Mouse (Mus musculus) gastrocnemius, adult 2 months (tissue): Measurements from ENCODE around the gene Specc1l. TPM values are rescaled to one million over a fixed set of nuclear protein-coding genes. Genes with fewer than 3 reads are reported as not detected.
A peak's percentile ranks its signal among the peaks of the same experiment; 100 is the strongest.
"Not testable (repeated sequence)": the region's sequence is repeated elsewhere in the genome, so short reads cannot be mapped to it uniquely, and the experiment has no call there.

ENCODE experiments used
- DNase-seq: peaks from one replicate; pipeline ENCODE4 v3.0.0; 2022
- H3K27ac ChIP-seq: fragments of 200-600 bp; 2 replicates; pipeline ENCODE4 v1.8.1; 2022; ENCODE audit warnings: mild to moderate bottlenecking
- H3K4me3 ChIP-seq: fragments of 200-600 bp; 2 replicates; pipeline ENCODE4 v1.8.1; 2022; ENCODE audit warnings: mild to moderate bottlenecking, moderate library complexity
- CTCF ChIP-seq: fragments of 200-600 bp; IDR thresholded peaks from 2 replicates; pipeline ENCODE4 v1.8.1; 2022; ENCODE audit warnings: antibody characterized with exemption, mild to moderate bottlenecking, moderate library complexity
- intact Hi-C: fragments of 180-260 bp; cut with DNase I; formaldehyde crosslinking; loops from one replicate; pipeline ENCODE4 v1.15.1; 2025
- total RNA-seq, 2 experiments: library from RNA; stranded (reverse); gene quantifications; 2 replicates each; pipeline ENCODE4 v1.2.3; 2021

The Specc1l gene
- total RNA-seq, 2 experiments from 2014 or later: 43.1 to 44.8 TPM

DNA sequence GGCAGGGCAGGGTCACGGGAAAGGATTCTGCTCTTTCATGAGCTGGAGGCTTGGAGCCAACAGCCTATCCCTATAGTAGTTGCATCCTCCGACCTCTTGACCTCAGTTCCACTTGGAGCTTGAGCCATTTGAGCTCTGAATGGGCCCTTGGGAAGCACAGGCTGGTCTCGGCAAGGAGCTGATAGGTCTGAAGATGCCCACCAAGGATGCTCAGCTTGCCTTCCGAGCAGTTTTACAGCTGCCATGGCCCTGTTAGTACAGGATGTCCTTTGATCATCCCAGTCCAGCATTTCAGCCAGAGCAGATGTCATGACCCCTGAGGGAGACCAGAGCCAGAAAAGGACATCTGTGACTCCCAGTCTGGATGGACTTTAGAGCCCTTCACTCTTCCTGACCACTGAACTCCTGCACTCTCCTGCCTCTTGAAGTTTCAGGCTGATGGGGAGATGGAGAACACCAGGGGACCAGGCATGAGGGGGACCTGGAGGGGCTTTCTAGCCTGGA is 116.4 kb downstream of the Specc1l start:
- TF ChIP-seq CTCF: no peak
- DNase-seq: no peak
- peak overlapping the region; percentile 38; the same call in 1 of the 2 replicates for H3K27ac ChIP-seq
- intact Hi-C loops: no loop called here
- H3K4me3 ChIP-seq: no peak overlapping the region

DNA sequence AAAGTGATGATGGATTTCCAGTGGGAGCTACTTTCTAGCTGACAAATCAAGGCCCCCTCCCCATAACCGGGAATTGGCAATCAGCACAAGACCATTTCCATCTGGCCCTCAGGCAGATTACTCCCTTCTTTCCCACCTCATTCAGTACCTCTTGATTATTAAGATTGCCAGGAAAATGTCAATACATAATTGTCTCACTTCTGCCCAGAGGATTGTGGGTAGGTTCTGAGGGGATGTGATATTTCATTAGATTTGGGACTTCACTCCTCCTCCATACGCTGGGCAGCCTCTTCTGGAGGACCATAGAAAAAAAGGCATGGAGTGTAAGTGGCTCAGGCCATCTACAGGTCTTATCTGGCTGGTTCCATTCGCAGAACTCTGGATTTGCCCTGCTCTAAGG is 120.4 kb downstream of the Specc1l start:
- intact Hi-C loops: no loop called here
- TF ChIP-seq CTCF: no peak
- H3K4me3 ChIP-seq: no peak overlapping the region
- no peak overlapping the region for H3K27ac ChIP-seq
- no peak for DNase-seq

DNA sequence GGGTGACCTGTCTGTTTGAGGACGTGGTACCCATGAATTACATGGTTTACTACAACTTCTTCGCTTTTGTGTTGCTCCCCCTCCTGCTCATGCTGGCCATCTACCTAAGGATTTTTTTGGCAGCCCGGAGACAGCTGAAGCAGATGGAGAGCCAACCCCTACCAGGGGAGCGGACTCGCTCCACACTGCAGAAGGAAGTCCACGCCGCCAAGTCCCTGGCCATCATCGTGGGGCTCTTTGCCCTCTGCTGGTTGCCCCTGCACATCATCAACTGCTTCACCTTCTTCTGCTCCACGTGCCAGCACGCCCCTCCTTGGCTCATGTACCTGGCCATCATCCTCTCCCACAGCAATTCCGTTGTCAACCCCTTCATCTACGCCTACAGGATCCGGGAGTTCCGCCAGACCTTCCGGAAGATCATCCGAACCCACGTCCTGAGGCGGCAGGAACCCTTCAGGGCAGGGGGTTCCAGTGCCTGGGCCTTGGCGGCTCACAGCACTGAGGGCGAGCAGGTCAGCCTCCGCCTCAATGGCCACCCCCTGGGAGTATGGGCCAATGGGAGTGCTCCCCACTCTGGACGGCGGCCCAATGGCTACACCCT is 121.4 kb downstream of the Specc1l start:
- Histone ChIP-seq H3K27ac (no peak overlapping the region), H3K4me3 (no peak overlapping the region)
- no peak for TF ChIP-seq CTCF
- DNase-seq: no peak
- intact Hi-C loops: no loop called here

DNA sequence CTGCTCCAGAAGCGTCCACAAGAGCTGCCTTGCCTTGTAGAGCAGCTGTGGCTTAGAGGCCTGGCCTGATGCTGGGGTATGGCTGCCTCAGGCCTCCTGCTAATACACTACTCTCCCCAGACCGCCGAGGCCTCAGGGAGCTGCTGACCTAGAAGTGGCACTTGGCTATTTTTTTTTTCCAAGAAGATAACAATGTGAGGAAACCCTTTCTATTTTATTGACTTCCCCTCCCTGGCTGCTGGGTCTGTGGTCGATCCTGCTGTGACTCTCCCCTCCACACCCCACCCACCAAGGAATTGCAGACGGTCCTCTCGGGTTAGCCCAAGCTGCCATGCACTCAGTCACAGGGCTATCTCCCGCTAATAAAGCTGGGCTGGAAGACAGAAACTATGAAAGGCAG is 122.3 kb downstream of the Specc1l start:
- intact Hi-C loops: no loop called here
- DNase-seq: no peak
- TF ChIP-seq CTCF: no peak
- peak overlapping the region; percentile 38; the same call in 1 of the 2 replicates for H3K27ac ChIP-seq
- H3K4me3 ChIP-seq: no peak overlapping the region

DNA sequence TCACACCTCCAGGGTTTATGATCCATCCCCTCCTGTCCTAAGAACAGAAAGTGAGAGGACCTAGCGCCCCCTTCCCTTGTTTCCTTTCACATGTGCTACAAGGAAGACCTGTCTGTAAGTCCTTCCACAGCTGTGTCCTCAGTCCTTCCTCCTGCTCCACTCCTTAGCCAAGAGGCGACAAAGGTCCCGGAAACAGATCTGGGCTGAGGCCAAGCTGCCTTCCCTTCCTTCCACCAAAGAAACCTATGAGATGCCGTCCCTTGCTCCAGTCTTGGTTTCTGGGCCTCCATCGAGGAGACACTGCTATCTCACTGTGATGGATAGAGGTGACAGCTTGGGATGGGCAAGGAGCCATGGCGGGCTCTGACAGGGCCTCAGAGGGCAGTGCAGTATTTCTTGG is 123.2 kb downstream of the Specc1l start:
- DNase-seq: no peak
- intact Hi-C loops: no loop called here
- Histone ChIP-seq H3K27ac (peak overlapping the region; percentile 46), H3K4me3 (no peak overlapping the region)
- no peak for TF ChIP-seq CTCF

- intact Hi-C loops: no loop called here
- Histone ChIP-seq H3K4me3 (no peak overlapping the region), H3K27ac (no peak overlapping the region)
- no peak for TF ChIP-seq CTCF
- no peak for DNase-seq
Observed at GRCm38 (mm10) chr10:75337231-75337630, 125.4 kb downstream of the Specc1l start.

DNA sequence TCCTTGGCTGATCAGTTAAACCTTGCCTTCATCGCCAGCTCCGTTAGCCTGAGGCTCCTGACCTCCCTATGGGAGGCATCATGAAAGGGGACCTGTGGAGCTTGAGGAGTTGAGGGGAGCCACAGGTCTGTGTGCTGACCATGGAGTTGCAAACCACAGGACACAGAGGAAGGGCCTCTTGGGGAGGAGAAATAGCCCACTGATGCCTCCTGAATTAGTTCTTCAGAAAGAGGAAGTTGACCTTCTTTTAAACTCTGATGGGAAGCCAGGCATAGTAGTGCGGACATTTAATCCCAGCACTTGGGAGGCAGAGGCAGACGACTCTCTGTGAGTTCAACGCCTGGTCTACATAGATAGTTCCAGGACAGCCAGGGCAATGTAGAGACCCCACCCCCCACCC is 127.0 kb downstream of the Specc1l start:
- no peak for DNase-seq
- intact Hi-C loops: no loop called here
- Histone ChIP-seq H3K27ac (no peak overlapping the region), H3K4me3 (no peak overlapping the region)
- no peak for TF ChIP-seq CTCF

- H3K27ac ChIP-seq: no peak overlapping the region
- H3K4me3 ChIP-seq: no peak overlapping the region
- no peak for TF ChIP-seq CTCF
- no peak for DNase-seq
- intact Hi-C loops: no loop called here
Observed at GRCm38 (mm10) chr10:75339377-75339776, 127.5 kb downstream of the Specc1l start.

GRCm38 (mm10) chr10:75341936-75342335 is 130.1 kb downstream of the Specc1l start:
- intact Hi-C loops: no loop called here
- no peak overlapping the region for H3K27ac ChIP-seq
- DNase-seq: no peak
- TF ChIP-seq CTCF: no peak
- no peak overlapping the region for H3K4me3 ChIP-seq

- DNase-seq, H3K4me3 ChIP-seq, H3K27ac ChIP-seq, intact Hi-C loops: not testable (repeated sequence)
Observed at GRCm38 (mm10) chr10:75344563-75344962, 132.7 kb downstream of the Specc1l start.

- intact Hi-C loops: no loop called here
- TF ChIP-seq CTCF: no peak
- no peak overlapping the region for H3K4me3 ChIP-seq
- no peak for DNase-seq
- no peak overlapping the region for H3K27ac ChIP-seq
Observed at GRCm38 (mm10) chr10:75345265-75345664, 133.4 kb downstream of the Specc1l start.

GRCm38 (mm10) chr10:75350564-75350963 is 138.7 kb downstream of the Specc1l start:
- intact Hi-C loops: no loop called here
- Histone ChIP-seq H3K27ac (no peak overlapping the region; the same call in 1 of the 2 replicates), H3K4me3 (no peak overlapping the region)
- TF ChIP-seq CTCF: no peak
- DNase-seq: no peak

- Histone ChIP-seq H3K4me3 (no peak overlapping the region), H3K27ac (no peak overlapping the region)
- no peak for TF ChIP-seq CTCF
- intact Hi-C loops: no loop called here
- DNase-seq: no peak
Observed at GRCm38 (mm10) chr10:75352541-75352940, 140.7 kb downstream of the Specc1l start.

DNA sequence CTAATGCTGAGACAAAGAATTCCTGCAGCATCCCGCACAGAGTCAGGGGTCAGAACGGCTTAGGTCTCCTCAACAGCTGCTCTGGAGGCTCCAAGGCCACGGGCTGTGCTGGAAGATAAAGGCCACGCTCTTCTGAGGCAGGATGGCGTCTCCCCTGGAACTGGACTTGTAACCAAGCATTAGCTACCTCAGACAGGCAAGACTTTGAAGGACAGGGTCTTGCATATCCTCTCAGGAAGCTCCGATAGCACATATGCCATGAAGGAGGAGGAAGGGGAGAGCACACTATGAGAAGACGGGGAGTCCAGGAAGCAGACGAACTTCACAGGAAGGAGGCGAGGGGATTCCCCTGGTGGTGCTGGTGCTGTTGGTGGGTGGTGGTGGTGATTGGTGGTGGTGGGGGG is 142.0 kb downstream of the Specc1l start:
- intact Hi-C loops, H3K4me3 ChIP-seq, H3K27ac ChIP-seq, DNase-seq: not testable (repeated sequence)

GRCm38 (mm10) chr10:75355341-75355740 is 143.5 kb downstream of the Specc1l start:
- no peak overlapping the region for H3K27ac ChIP-seq
- no peak for TF ChIP-seq CTCF
- intact Hi-C loops: no loop called here
- no peak overlapping the region for H3K4me3 ChIP-seq
- DNase-seq: no peak

Other genes with a start within 250 kb of the Specc1l start
- under 1 TPM; 0.10 to 0.22 TPM for gene Gnaz, start 244.9 kb upstream of the Specc1l start, total RNA-seq
- not detected for gene Rsph14, start 179.5 kb upstream of the Specc1l start, total RNA-seq
- under 1 TPM; 0.47 to 0.59 TPM for gene Rab36, start 175.0 kb upstream of the Specc1l start, total RNA-seq
- 1 to 10 TPM; 4.1 to 5.1 TPM for gene Bcr, start 151.5 kb upstream of the Specc1l start, total RNA-seq
- under 1 TPM; 0.92 to 0.98 TPM for gene Adora2a, start 104.8 kb downstream of the Specc1l start, total RNA-seq
- gene Upb1, start 189.0 kb downstream of the Specc1l start, total RNA-seq: not detected